Mouse (Mus musculus): Measurements from ENCODE around the gene Galnt15.

The Galnt15 gene

GRCm38 (mm10) chr14:32028681-32029091 lies at the start of gene Galnt15:
Gene Galnt15, plus strand, starts transcription at chr14:32028989.
- DNase-seq (ENCODE audit: low read depth, low spot score): peak; percentile 26

GRCm38 (mm10) chr14:31994021-31994420 lies 34.8 kb upstream of the Galnt15 start:
- no peak for DNase-seq (ENCODE audit: low read depth, low spot score)

GRCm38 (mm10) chr14:32000941-32001340 lies 27.8 kb upstream of the Galnt15 start:
- DNase-seq (ENCODE audit: low read depth, low spot score): no peak

- DNase-seq (ENCODE audit: low read depth, low spot score): no peak
Observed at GRCm38 (mm10) chr14:32002502-32003338, 26.1 kb upstream of the Galnt15 start.

GRCm38 (mm10) chr14:32003904-32004596 lies 24.7 kb upstream of the Galnt15 start:
- no peak for DNase-seq (ENCODE audit: low read depth, low spot score)

- DNase-seq (ENCODE audit: low read depth, low spot score): no peak
Observed at GRCm38 (mm10) chr14:32005673-32006261, 23.0 kb upstream of the Galnt15 start.

GRCm38 (mm10) chr14:32007654-32008335 lies 21.0 kb upstream of the Galnt15 start:
- no peak for DNase-seq (ENCODE audit: low read depth, low spot score)

GRCm38 (mm10) chr14:32009715-32010114 lies 19.1 kb upstream of the Galnt15 start:
- no peak for DNase-seq (ENCODE audit: low read depth, low spot score)

- DNase-seq (ENCODE audit: low read depth, low spot score): no peak
Observed at GRCm38 (mm10) chr14:32011547-32012304, 17.1 kb upstream of the Galnt15 start.

- no peak for DNase-seq (ENCODE audit: low read depth, low spot score)
Observed at GRCm38 (mm10) chr14:32015131-32015770, 13.5 kb upstream of the Galnt15 start.

- DNase-seq (ENCODE audit: low read depth, low spot score): no peak
Observed at GRCm38 (mm10) chr14:32016466-32016865, 12.3 kb upstream of the Galnt15 start.

GRCm38 (mm10) chr14:32016921-32017320 lies 11.9 kb upstream of the Galnt15 start:
- DNase-seq (ENCODE audit: low read depth, low spot score): peak; percentile 78

- no peak for DNase-seq (ENCODE audit: low read depth, low spot score)
Observed at GRCm38 (mm10) chr14:32017448-32017847, 11.3 kb upstream of the Galnt15 start.

- DNase-seq (ENCODE audit: low read depth, low spot score): no peak
Observed at GRCm38 (mm10) chr14:32019091-32019490, 9.7 kb upstream of the Galnt15 start.

- no peak for DNase-seq (ENCODE audit: low read depth, low spot score)
Observed at GRCm38 (mm10) chr14:32021967-32022366, 6.8 kb upstream of the Galnt15 start.

GRCm38 (mm10) chr14:32022450-32022849 lies 6.3 kb upstream of the Galnt15 start:
- no peak for DNase-seq (ENCODE audit: low read depth, low spot score)

GRCm38 (mm10) chr14:32023891-32024290 lies 4.9 kb upstream of the Galnt15 start:
- no peak for DNase-seq (ENCODE audit: low read depth, low spot score)

- no peak for DNase-seq (ENCODE audit: low read depth, low spot score)
Observed at GRCm38 (mm10) chr14:32027218-32027617, 1.6 kb upstream of the Galnt15 start.

GRCm38 (mm10) chr14:32029411-32029992 lies 713 bp downstream of the Galnt15 start:
- no peak for DNase-seq (ENCODE audit: low read depth, low spot score)

GRCm38 (mm10) chr14:32030073-32030472 lies 1.3 kb downstream of the Galnt15 start:
- DNase-seq (ENCODE audit: low read depth, low spot score): no peak

Measured in forelimb bud, embryonic 11.5 days (tissue).